Mouse (Mus musculus): ENCODE data around the gene Trcg1.
"Not testable (repeated sequence)": the region's sequence is repeated elsewhere in the genome, so short reads cannot be mapped to it uniquely, and the experiment has no call there.

DNA sequence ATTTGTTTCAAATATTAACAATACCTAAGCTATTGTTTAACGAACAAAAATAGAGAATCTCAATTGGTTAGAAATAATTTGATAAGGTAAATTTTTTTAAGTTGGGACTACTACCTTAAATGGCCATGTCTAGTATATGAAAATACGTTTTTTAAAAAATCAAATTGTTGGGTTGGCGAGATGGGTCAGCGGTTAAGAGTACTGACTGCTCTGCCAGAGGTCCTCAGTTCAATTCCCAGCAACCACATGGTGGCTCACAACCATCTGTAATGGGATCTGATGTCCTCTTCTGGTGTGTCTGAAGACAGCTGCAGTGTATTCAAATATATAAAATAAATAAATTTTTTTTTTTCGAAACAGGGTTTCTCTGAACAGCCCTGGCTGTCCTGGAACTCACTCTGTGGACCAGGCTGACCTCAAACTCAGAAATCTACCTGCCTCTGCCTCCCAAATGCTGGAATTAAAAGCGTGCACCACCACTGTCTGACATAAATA, 9.7 kb upstream of the Trcg1 start:
- not testable (repeated sequence) for TF ChIP-seq CTCF, EP300 (IDR thresholded peaks at IDR 0.05; ENCODE audit: low read depth)
